Mouse (Mus musculus) CD8-positive naive resting alpha-beta T cell, adult 57 days (primary cell): ENCODE measurements around the gene Ankrd2. TPM values are rescaled to one million over a fixed set of nuclear protein-coding genes. Genes with fewer than 3 reads are reported as not detected.

ENCODE experiments used
- total RNA-seq: library from RNA; stranded (reverse); gene quantifications from one replicate; pipeline ENCODE4 v1.2.4, GENCODE M21; 2023

The Ankrd2 gene
- total RNA-seq: not detected

GRCm38 (mm10) chr19:42035456-42036248 is at the start of gene Ankrd2:
Gene Ankrd2 (plus strand): TSS chr19:42036000.

GRCm38 (mm10) chr19:42045269-42046102 is 9.7 kb downstream of the Ankrd2 start, which contains the start of gene Hoga1:
Gene Hoga1 (plus strand): TSS chr19:42045610.

GRCm38 (mm10) chr19:42051948-42052347 is 16.1 kb downstream of the Ankrd2 start, which contains the start of gene 4933411K16Rik:
Gene 4933411K16Rik (plus strand): TSS chr19:42052248.

GRCm38 (mm10) chr19:42086166-42086565 is 50.4 kb downstream of the Ankrd2 start, which contains the start of gene Morn4:
Gene Morn4 (minus strand): TSS chr19:42086357.

GRCm38 (mm10) chr19:42089748-42090595 is 54.2 kb downstream of the Ankrd2 start, which contains the start of gene Pi4k2a:
Gene Pi4k2a (plus strand): TSS chr19:42090470.

Other genes with a start within 250 kb of the Ankrd2 start
- 2.9 TPM for gene Arhgap19, start 234.0 kb upstream of the Ankrd2 start, total RNA-seq
- gene Frat1, start 206.0 kb upstream of the Ankrd2 start, total RNA-seq: 67.5 TPM
- gene Frat2, start 187.9 kb upstream of the Ankrd2 start, total RNA-seq: 98.7 TPM
- gene Rrp12, start 139.8 kb upstream of the Ankrd2 start, total RNA-seq: 35.0 TPM
- gene Pgam1, start 124.1 kb upstream of the Ankrd2 start, total RNA-seq: 47.8 TPM
- 36.5 TPM for gene Exosc1, start 102.6 kb upstream of the Ankrd2 start, total RNA-seq
- gene Zdhhc16, start 102.5 kb upstream of the Ankrd2 start, total RNA-seq: 24.0 TPM
- 112 TPM for gene Mms19, start 54.8 kb upstream of the Ankrd2 start, total RNA-seq
- 11.9 TPM for gene Ubtd1, start 54.2 kb upstream of the Ankrd2 start, total RNA-seq
- gene Hoga1, start 9.6 kb downstream of the Ankrd2 start, total RNA-seq: not detected
- not detected for gene 4933411K16Rik, start 16.2 kb downstream of the Ankrd2 start, total RNA-seq
- not detected for gene Morn4, start 50.4 kb downstream of the Ankrd2 start, total RNA-seq
- 49.5 TPM for gene Pi4k2a, start 54.5 kb downstream of the Ankrd2 start, total RNA-seq
- 7.1 TPM for gene Avpi1, start 93.1 kb downstream of the Ankrd2 start, total RNA-seq
- gene Marveld1, start 111.4 kb downstream of the Ankrd2 start, total RNA-seq: 19.4 TPM
- gene Zfyve27, start 128.0 kb downstream of the Ankrd2 start, total RNA-seq: 82.2 TPM
- gene Sfrp5, start 166.3 kb downstream of the Ankrd2 start, total RNA-seq: not detected
- gene Golga7b, start 211.6 kb downstream of the Ankrd2 start, total RNA-seq: not detected